Mouse (Mus musculus): ENCODE data around the gene Trpm4. TPM values are rescaled to one million over a fixed set of nuclear protein-coding genes. Genes with fewer than 3 reads are reported as not detected.

Gene Trpm4
- polyA plus RNA-seq, 1 experiment from 2014 or later = 15.7 TPM

DNA sequence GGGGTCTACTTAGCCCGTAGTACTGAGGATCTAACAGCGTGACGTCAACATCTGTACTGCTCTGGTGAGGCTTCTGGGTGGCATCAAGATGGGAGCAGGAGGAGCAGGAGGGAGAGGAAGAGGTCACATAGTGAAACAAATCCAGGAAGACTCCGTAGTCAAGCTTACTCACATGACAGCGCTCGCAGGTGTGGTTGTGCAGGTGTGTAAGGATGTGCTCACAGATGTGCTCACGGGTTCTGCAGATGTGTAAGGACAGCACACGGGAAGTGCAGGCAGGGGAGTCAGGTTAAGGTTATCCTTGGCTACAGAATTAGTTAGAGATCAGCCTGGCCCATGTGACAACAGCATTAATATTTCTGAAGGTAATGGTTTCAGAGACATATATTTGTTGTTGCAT lies 79.8 kb downstream of the Trpm4 start:
- no peak for ATAC-seq (ENCODE audit: insufficient read depth)
- DNase-seq = no peak
- no peak overlapping the region for H3K4me3 ChIP-seq (ENCODE audit: low read depth, low read length)
- H3K27ac ChIP-seq (ENCODE audit: low read depth) = no peak overlapping the region
- no peak for TF ChIP-seq CTCF (IDR thresholded peaks at IDR 0.05; ENCODE audit: low read depth)
- no peak overlapping the region for H3K9ac ChIP-seq
- no peaks in the 10 kb centered on the region for H3K9me3 ChIP-seq (ENCODE audit: low read depth, low read length)
- no peaks in the 10 kb centered on the region for H3K27me3 ChIP-seq (ENCODE audit: insufficient read depth, low read length)
- H3K4me1 ChIP-seq (ENCODE audit: insufficient read depth) = no peaks in the 10 kb centered on the region
- H3K36me3 ChIP-seq (ENCODE audit: insufficient read depth) = no peaks in the 10 kb centered on the region
- H3K4me2 ChIP-seq = no peak overlapping the region
- WGBS = 76% methylated on average over 8 of the region's 8 CpGs

Other genes with a start within 250 kb of the Trpm4 start
- gene Rcn3, start 241.6 kb downstream of the Trpm4 start, polyA plus RNA-seq (2014; fragmentation: Nextera tagmentation; extraction: Ambion mirVana) = 344 and 360 TPM in 2 replicates
- gene Fcgrt, start 229.9 kb downstream of the Trpm4 start, polyA plus RNA-seq (2014; fragmentation: Nextera tagmentation; extraction: Ambion mirVana) = 56.4 and 57.0 TPM in 2 replicates
- gene Rps11, start 209.3 kb downstream of the Trpm4 start, polyA plus RNA-seq (2014; fragmentation: Nextera tagmentation; extraction: Ambion mirVana) = 1,873 and 1,878 TPM in 2 replicates
- 1,527 and 1,587 TPM in 2 replicates for gene Rpl13a, start 205.0 kb downstream of the Trpm4 start, polyA plus RNA-seq (2014; fragmentation: Nextera tagmentation; extraction: Ambion mirVana)
- 1.2 and 1.4 TPM in 2 replicates for gene Gm45713, start 197.5 kb downstream of the Trpm4 start, polyA plus RNA-seq (2014; fragmentation: Nextera tagmentation; extraction: Ambion mirVana)
- gene Flt3l, start 197.3 kb downstream of the Trpm4 start, polyA plus RNA-seq (2014; fragmentation: Nextera tagmentation; extraction: Ambion mirVana) = 0.72 and 1.1 TPM in 2 replicates
- 110 and 112 TPM in 2 replicates for gene Pih1d1, start 179.5 kb downstream of the Trpm4 start, polyA plus RNA-seq (2014; fragmentation: Nextera tagmentation; extraction: Ambion mirVana)
- 52.1 and 52.9 TPM in 2 replicates for gene Aldh16a1, start 179.2 kb downstream of the Trpm4 start, polyA plus RNA-seq (2014; fragmentation: Nextera tagmentation; extraction: Ambion mirVana)
- 0.09 and 0.97 TPM in 2 replicates for gene Slc17a7, start 169.8 kb downstream of the Trpm4 start, polyA plus RNA-seq (2014; fragmentation: Nextera tagmentation; extraction: Ambion mirVana)
- gene Gfy, start 154.2 kb downstream of the Trpm4 start, polyA plus RNA-seq (2014; fragmentation: Nextera tagmentation; extraction: Ambion mirVana) = not detected in 2 replicates
- gene Pth2, start 152.8 kb downstream of the Trpm4 start, polyA plus RNA-seq (2014; fragmentation: Nextera tagmentation; extraction: Ambion mirVana) = not detected in 2 replicates
- gene Ccdc155, start 128.9 kb downstream of the Trpm4 start, polyA plus RNA-seq (2014; fragmentation: Nextera tagmentation; extraction: Ambion mirVana) = 0.19 and 0.38 TPM in 2 replicates
- 0.45 TPM in 1 of 2 replicates, not detected in the other for gene Dkkl1, start 121.6 kb downstream of the Trpm4 start, polyA plus RNA-seq (2014; fragmentation: Nextera tagmentation; extraction: Ambion mirVana)
- gene Tead2, start 118.0 kb downstream of the Trpm4 start, polyA plus RNA-seq (2014; fragmentation: Nextera tagmentation; extraction: Ambion mirVana) = 204 and 222 TPM in 2 replicates
- gene Cd37, start 94.7 kb downstream of the Trpm4 start, polyA plus RNA-seq (2014; fragmentation: Nextera tagmentation; extraction: Ambion mirVana) = 2.1 and 2.9 TPM in 2 replicates
- gene Slc6a16, start 92.7 kb downstream of the Trpm4 start, polyA plus RNA-seq (2014; fragmentation: Nextera tagmentation; extraction: Ambion mirVana) = not detected in 2 replicates
- not detected in 2 replicates for gene Slc6a21, start 56.3 kb downstream of the Trpm4 start, polyA plus RNA-seq (2014; fragmentation: Nextera tagmentation; extraction: Ambion mirVana)
- 0.58 and 1.2 TPM in 2 replicates for gene Hrc, start 1.5 kb upstream of the Trpm4 start, polyA plus RNA-seq (2014; fragmentation: Nextera tagmentation; extraction: Ambion mirVana)
- gene Ppfia3, start 33.2 kb upstream of the Trpm4 start, polyA plus RNA-seq (2014; fragmentation: Nextera tagmentation; extraction: Ambion mirVana) = 3.1 and 3.2 TPM in 2 replicates
- 0.30 and 0.87 TPM in 2 replicates for gene Lin7b, start 36.8 kb upstream of the Trpm4 start, polyA plus RNA-seq (2014; fragmentation: Nextera tagmentation; extraction: Ambion mirVana)
- gene Snrnp70, start 62.0 kb upstream of the Trpm4 start, polyA plus RNA-seq (2014; fragmentation: Nextera tagmentation; extraction: Ambion mirVana) = 74.0 and 88.2 TPM in 2 replicates
- gene Kcna7, start 71.9 kb upstream of the Trpm4 start, polyA plus RNA-seq (2014; fragmentation: Nextera tagmentation; extraction: Ambion mirVana) = 0.08 TPM in 1 of 2 replicates, not detected in the other
- gene Ntf5, start 79.9 kb upstream of the Trpm4 start, polyA plus RNA-seq (2014; fragmentation: Nextera tagmentation; extraction: Ambion mirVana) = 1.9 and 2.2 TPM in 2 replicates
- not detected in 2 replicates for gene Lhb, start 87.0 kb upstream of the Trpm4 start, polyA plus RNA-seq (2014; fragmentation: Nextera tagmentation; extraction: Ambion mirVana)
- 35.7 and 36.0 TPM in 2 replicates for gene Gys1, start 101.1 kb upstream of the Trpm4 start, polyA plus RNA-seq (2014; fragmentation: Nextera tagmentation; extraction: Ambion mirVana)
- 163 and 173 TPM in 2 replicates for gene Ruvbl2, start 104.3 kb upstream of the Trpm4 start, polyA plus RNA-seq (2014; fragmentation: Nextera tagmentation; extraction: Ambion mirVana)
- 4,463 and 4,749 TPM in 2 replicates for gene Ftl1, start 126.1 kb upstream of the Trpm4 start, polyA plus RNA-seq (2014; fragmentation: Nextera tagmentation; extraction: Ambion mirVana)
- 135 and 139 TPM in 2 replicates for gene Bax, start 133.1 kb upstream of the Trpm4 start, polyA plus RNA-seq (2014; fragmentation: Nextera tagmentation; extraction: Ambion mirVana)
- 0.47 and 0.86 TPM in 2 replicates for gene Tulp2, start 148.1 kb upstream of the Trpm4 start, polyA plus RNA-seq (2014; fragmentation: Nextera tagmentation; extraction: Ambion mirVana)
- gene Gm45808, start 153.0 kb upstream of the Trpm4 start, polyA plus RNA-seq (2014; fragmentation: Nextera tagmentation; extraction: Ambion mirVana) = not detected in 2 replicates
- gene Dhdh, start 155.0 kb upstream of the Trpm4 start, polyA plus RNA-seq (2014; fragmentation: Nextera tagmentation; extraction: Ambion mirVana) = 3.0 and 3.3 TPM in 2 replicates
- 194 and 201 TPM in 2 replicates for gene Nucb1, start 176.6 kb upstream of the Trpm4 start, polyA plus RNA-seq (2014; fragmentation: Nextera tagmentation; extraction: Ambion mirVana)
- 15.6 and 17.5 TPM in 2 replicates for gene Ppp1r15a, start 192.5 kb upstream of the Trpm4 start, polyA plus RNA-seq (2014; fragmentation: Nextera tagmentation; extraction: Ambion mirVana)
- 1.9 and 2.1 TPM in 2 replicates for gene Plekha4, start 192.6 kb upstream of the Trpm4 start, polyA plus RNA-seq (2014; fragmentation: Nextera tagmentation; extraction: Ambion mirVana)
- gene Hsd17b14, start 221.1 kb upstream of the Trpm4 start, polyA plus RNA-seq (2014; fragmentation: Nextera tagmentation; extraction: Ambion mirVana) = 0.57 and 0.66 TPM in 2 replicates
- 48.9 and 53.4 TPM in 2 replicates for gene Bcat2, start 236.4 kb upstream of the Trpm4 start, polyA plus RNA-seq (2014; fragmentation: Nextera tagmentation; extraction: Ambion mirVana)

All from lung, embryonic 14.5 days (tissue).